Mouse (Mus musculus) macrophage (primary cell): ENCODE data around the gene Dpy19l2. TPM values are rescaled to one million over a fixed set of nuclear protein-coding genes. Genes with fewer than 3 reads are reported as not detected.

Source experiments
- polyA plus RNA-seq: library from polyadenylated mRNA; stranded (reverse); fragments of 250-400 nt; gene quantifications from 3 replicates; pipeline ENCODE4 v1.2.4, GENCODE M21; 2018; ENCODE audit warnings: inconsistent platforms

The Dpy19l2 gene
- polyA plus RNA-seq, 1 experiment from 2014 or later, result not detected

Other genes starting within 250 kb of the Dpy19l2 start
- 9.7 to 18.4 TPM (median 16.6 TPM) in 3 replicates for gene Dpy19l1, start 193.2 kb downstream of the Dpy19l2 start, polyA plus RNA-seq
- not detected in 3 replicates for gene Cypt4, start 71.1 kb downstream of the Dpy19l2 start, polyA plus RNA-seq
- not detected in 3 replicates for gene Tbx20, start 78.0 kb upstream of the Dpy19l2 start, polyA plus RNA-seq